Mouse (Mus musculus): Measurements from ENCODE around the gene Dennd6a. TPM values are rescaled to one million over a fixed set of nuclear protein-coding genes. Genes with fewer than 3 reads are reported as not detected.
A peak's percentile ranks its signal among the peaks of the same experiment; 100 is the strongest.

The Dennd6a gene
- polyA plus RNA-seq, 1 experiment from 2014 or later = 32.0 TPM

- Histone ChIP-seq H3K4me1 (no peaks in the 10 kb centered on the region), H3K27me3 (ENCODE audit: insufficient read depth, poor library complexity, severe bottlenecking) (no peaks in the 10 kb centered on the region), H3K27ac (no peak overlapping the region), H3K4me3 (no peak overlapping the region), H3K9me3 (no peaks in the 10 kb centered on the region), H3K36me3 (no peaks in the 10 kb centered on the region)
- no peak for DNase-seq (ENCODE audit: low spot score)
- 76% methylated on average over 10 of the region's 10 CpGs for WGBS
These were observed 25.9 kb upstream of the Dennd6a start for GRCm38 (mm10) chr14:26547516-26548488.

GRCm38 (mm10) chr14:26550712-26551111, 22.9 kb upstream of the Dennd6a start:
- Histone ChIP-seq H3K9me3 (no peaks in the 10 kb centered on the region), H3K4me3 (no peak overlapping the region), H3K27ac (no peak overlapping the region), H3K27me3 (ENCODE audit: insufficient read depth, poor library complexity, severe bottlenecking) (no peaks in the 10 kb centered on the region), H3K36me3 (no peaks in the 10 kb centered on the region), H3K4me1 (no peaks in the 10 kb centered on the region)
- DNase-seq (ENCODE audit: low spot score) = no peak
- 89% methylated on average over 8 of the region's 8 CpGs for WGBS

- H3K27me3 ChIP-seq (ENCODE audit: insufficient read depth, poor library complexity, severe bottlenecking) = no peaks in the 10 kb centered on the region
- H3K27ac ChIP-seq = no peak overlapping the region
- no peak overlapping the region for H3K4me3 ChIP-seq
- H3K36me3 ChIP-seq = no peaks in the 10 kb centered on the region
- no peaks in the 10 kb centered on the region for H3K4me1 ChIP-seq
- no peak for DNase-seq (ENCODE audit: low spot score)
- 81% methylated on average over 2 of the region's 2 CpGs for WGBS
- no peaks in the 10 kb centered on the region for H3K9me3 ChIP-seq
These were observed 21.2 kb upstream of the Dennd6a start for GRCm38 (mm10) chr14:26552441-26552840.

- H3K4me1 ChIP-seq = no peaks in the 10 kb centered on the region
- H3K9me3 ChIP-seq = no peaks in the 10 kb centered on the region
- no peaks in the 10 kb centered on the region for H3K36me3 ChIP-seq
- WGBS = 81% methylated on average over 3 of the region's 3 CpGs
- no peak for DNase-seq (ENCODE audit: low spot score)
- no peak overlapping the region for H3K27ac ChIP-seq
- no peak overlapping the region for H3K4me3 ChIP-seq
- H3K27me3 ChIP-seq (ENCODE audit: insufficient read depth, poor library complexity, severe bottlenecking) = no peaks in the 10 kb centered on the region
These were observed 20.8 kb upstream of the Dennd6a start for GRCm38 (mm10) chr14:26552853-26553252.

GRCm38 (mm10) chr14:26557581-26557980, 16.1 kb upstream of the Dennd6a start:
- DNase-seq (ENCODE audit: low spot score) = no peak
- Histone ChIP-seq H3K27me3 (ENCODE audit: insufficient read depth, poor library complexity, severe bottlenecking) (no peaks in the 10 kb centered on the region), H3K27ac (no peak overlapping the region), H3K9me3 (no peaks in the 10 kb centered on the region), H3K4me3 (no peak overlapping the region), H3K4me1 (no peaks in the 10 kb centered on the region), H3K36me3 (no peaks in the 10 kb centered on the region)
- 67% methylated on average over 1 of the region's 1 CpGs for WGBS

GRCm38 (mm10) chr14:26558536-26558935, 15.1 kb upstream of the Dennd6a start:
- H3K36me3 ChIP-seq = no peaks in the 10 kb centered on the region
- no peak overlapping the region for H3K27ac ChIP-seq
- 87% methylated on average over 7 of the region's 7 CpGs for WGBS
- no peaks in the 10 kb centered on the region for H3K9me3 ChIP-seq
- no peak for DNase-seq (ENCODE audit: low spot score)
- no peak overlapping the region for H3K4me3 ChIP-seq
- no peaks in the 10 kb centered on the region for H3K27me3 ChIP-seq (ENCODE audit: insufficient read depth, poor library complexity, severe bottlenecking)
- no peaks in the 10 kb centered on the region for H3K4me1 ChIP-seq

GRCm38 (mm10) chr14:26562247-26562646, 11.4 kb upstream of the Dennd6a start:
- H3K27me3 ChIP-seq (ENCODE audit: insufficient read depth, poor library complexity, severe bottlenecking) = no peaks in the 10 kb centered on the region
- no peak for DNase-seq (ENCODE audit: low spot score)
- H3K36me3 ChIP-seq = no peaks in the 10 kb centered on the region
- H3K4me3 ChIP-seq = no peak overlapping the region
- H3K4me1 ChIP-seq = no peaks in the 10 kb centered on the region
- WGBS = 80% methylated on average over 2 of the region's 2 CpGs
- no peak overlapping the region for H3K27ac ChIP-seq
- no peaks in the 10 kb centered on the region for H3K9me3 ChIP-seq

GRCm38 (mm10) chr14:26569880-26570279, 3.8 kb upstream of the Dennd6a start:
- DNase-seq (ENCODE audit: low spot score) = no peak
- Histone ChIP-seq H3K27ac (no peak overlapping the region), H3K27me3 (ENCODE audit: insufficient read depth, poor library complexity, severe bottlenecking) (no peaks in the 10 kb centered on the region), H3K4me3 (no peak overlapping the region), H3K4me1 (peaks cover 5% of the 10 kb centered on the region), H3K9me3 (no peaks in the 10 kb centered on the region), H3K36me3 (no peaks in the 10 kb centered on the region)
- 89% methylated on average over 4 of the region's 4 CpGs for WGBS

GRCm38 (mm10) chr14:26571951-26572675, 1.5 kb upstream of the Dennd6a start:
- Histone ChIP-seq H3K9me3 (no peaks in the 10 kb centered on the region), H3K27ac (no peak overlapping the region), H3K36me3 (no peaks in the 10 kb centered on the region), H3K4me1 (peaks cover 5% of the 10 kb centered on the region), H3K4me3 (no peak overlapping the region), H3K27me3 (ENCODE audit: insufficient read depth, poor library complexity, severe bottlenecking) (no peaks in the 10 kb centered on the region)
- 43% methylated on average over 4 of the region's 4 CpGs for WGBS
- no peak for DNase-seq (ENCODE audit: low spot score)

GRCm38 (mm10) chr14:26576255-26576780, 2.7 kb downstream of the Dennd6a start:
- peak; percentile 27 for DNase-seq (ENCODE audit: low spot score)
- Histone ChIP-seq H3K27ac (no peak overlapping the region), H3K36me3 (no peaks in the 10 kb centered on the region), H3K27me3 (ENCODE audit: insufficient read depth, poor library complexity, severe bottlenecking) (no peaks in the 10 kb centered on the region), H3K4me1 (peaks cover 15% of the 10 kb centered on the region), H3K9me3 (no peaks in the 10 kb centered on the region), H3K4me3 (no peak overlapping the region)
- 63% methylated on average over 3 of the region's 3 CpGs for WGBS

GRCm38 (mm10) chr14:26578791-26579191, 5.1 kb downstream of the Dennd6a start:
- peak overlapping the region; percentile 95 for H3K4me3 ChIP-seq
- peaks cover 9% of the 10 kb centered on the region for H3K36me3 ChIP-seq
- H3K27ac ChIP-seq = peak overlapping the region; percentile 100
- H3K4me1 ChIP-seq = peaks cover 13% of the 10 kb centered on the region
- DNase-seq (ENCODE audit: low spot score) = peak; percentile 70
- no peaks in the 10 kb centered on the region for H3K9me3 ChIP-seq
- H3K27me3 ChIP-seq (ENCODE audit: insufficient read depth, poor library complexity, severe bottlenecking) = no peaks in the 10 kb centered on the region
- WGBS = 53% methylated on average over 6 of the region's 6 CpGs

GRCm38 (mm10) chr14:26579346-26580343, 6.0 kb downstream of the Dennd6a start:
- Histone ChIP-seq H3K9me3 (no peaks in the 10 kb centered on the region), H3K27me3 (ENCODE audit: insufficient read depth, poor library complexity, severe bottlenecking) (no peaks in the 10 kb centered on the region), H3K27ac (peak overlapping the region; percentile 100), H3K4me3 (peak overlapping the region; percentile 95), H3K4me1 (peaks cover 16% of the 10 kb centered on the region), H3K36me3 (peaks cover 9% of the 10 kb centered on the region)
- DNase-seq (ENCODE audit: low spot score) = peak; percentile 95
- under 1% methylated on average over 79 of the region's 79 CpGs for WGBS

Measured in heart, embryonic 10.5 days (tissue).